Mouse (Mus musculus): ENCODE results near the gene Scaf1. TPM values are rescaled to one million over a fixed set of nuclear protein-coding genes. Genes with fewer than 3 reads are reported as not detected.

Scaf1 gene
- total RNA-seq, 1 experiment = 39.2 TPM

DNA sequence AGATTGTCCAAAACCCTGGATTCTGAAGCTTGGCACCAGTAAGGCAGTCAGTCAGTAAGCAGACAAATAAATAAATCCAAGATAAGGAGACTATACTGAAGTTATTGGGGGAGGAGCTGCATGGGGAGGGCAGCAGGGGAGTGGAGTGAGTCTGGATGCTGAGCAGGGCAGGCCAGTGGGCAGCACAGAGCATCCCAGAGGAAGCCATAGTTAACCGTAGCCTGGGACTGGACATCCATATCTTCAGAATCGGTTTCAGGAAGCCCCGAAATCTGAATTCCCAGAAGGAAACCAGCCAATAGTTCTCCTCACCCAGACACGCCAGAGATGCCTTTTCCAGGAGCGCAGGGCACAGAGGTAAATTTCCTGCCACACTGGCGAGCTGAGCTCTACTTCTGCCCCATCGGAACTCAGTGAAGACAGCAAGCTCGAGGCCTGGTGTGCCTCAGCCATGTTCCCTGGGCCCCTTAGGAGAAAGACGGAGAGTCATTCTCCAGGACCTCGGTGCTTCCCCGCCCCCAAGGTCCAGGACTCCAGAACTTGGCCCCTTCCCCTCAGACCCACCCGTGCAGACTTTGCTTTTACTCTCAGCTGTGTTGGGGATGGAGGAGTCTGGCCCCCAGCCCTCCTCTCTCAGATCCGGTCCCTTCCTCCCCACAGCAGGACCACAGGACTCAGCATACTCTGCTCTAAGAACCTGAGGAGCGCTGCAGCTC is 42.6 kb downstream of the Scaf1 start:
- Histone ChIP-seq H3K4me3 (ENCODE audit: insufficient read depth in 1 of 2, low read depth in 1 of 2, low read length in 2 of 2, poor library complexity in 1 of 2, severe bottlenecking in 1 of 2) (peak overlapping the region; percentile 28 to 70), H3K4me1 (ENCODE audit: control insufficient read depth in 2 of 2, insufficient read depth in 2 of 2, low read length in 2 of 2, poor library complexity in 1 of 2) (peaks cover 0 to 20% of the 10 kb centered on the region in 2 experiments; a peak in 2 of 4 replicates), H3K9ac (ENCODE audit: insufficient read depth, low read depth, low read length, poor library complexity, severe bottlenecking) (peak overlapping the region; percentile 79), H3K27ac (ENCODE audit: insufficient read depth, low read depth, low read length, poor library complexity, severe bottlenecking) (peak overlapping the region; percentile 62; the same call in 1 of the 2 replicates), H3K9me3 (ENCODE audit: control insufficient read depth, insufficient read depth, low read depth, low read length) (no peaks in the 10 kb centered on the region), H3K36me3 (ENCODE audit: control insufficient read depth, insufficient read depth, low read length, poor library complexity, severe bottlenecking) (peaks cover 27% of the 10 kb centered on the region)
- TF ChIP-seq CHD2 (IDR thresholded peaks at IDR 0.05; ENCODE audit: low read depth, low read length) (no peak), MAFK (IDR thresholded peaks at IDR 0.05; ENCODE audit: insufficient read depth, low read depth, low read length) (no peak)
- in situ Hi-C loops (cut with MboI; ENCODE audit: low sequenced_read_pairs in 2 of 2, unreplicated experiment in 2 of 2) = no loop called here
- no peak for DNase-seq (ENCODE audit: low read depth, low spot score)

DNA sequence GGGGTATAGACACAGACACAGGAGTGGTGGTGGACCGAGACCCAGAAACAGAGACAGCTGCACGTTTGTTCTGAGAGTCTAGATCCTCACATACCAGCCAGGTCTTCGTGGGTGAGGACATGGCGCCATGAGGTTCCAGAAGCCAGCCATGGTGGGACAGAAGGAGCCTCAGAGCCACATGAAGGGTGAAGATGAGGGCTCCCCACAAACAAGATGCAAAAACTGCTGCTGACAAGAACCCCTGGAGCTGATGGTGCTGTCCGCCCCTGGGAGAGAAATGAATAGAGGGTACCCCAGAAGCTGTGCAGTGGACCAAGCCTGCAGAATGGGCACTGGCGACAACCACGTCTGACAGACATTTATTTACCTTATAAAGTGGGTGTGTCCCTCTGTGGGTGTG is 45.0 kb downstream of the Scaf1 start:
- TF ChIP-seq ZC3H11A (IDR thresholded peaks at IDR 0.05; ENCODE audit: borderline replicate concordance, low read depth, low read length) = no peak
- no peak for TF ChIP-seq CHD2 (IDR thresholded peaks at IDR 0.05; ENCODE audit: low read depth, low read length)
- no peak for TF ChIP-seq MAFK (IDR thresholded peaks at IDR 0.05; ENCODE audit: insufficient read depth, low read depth, low read length)
- TF ChIP-seq HCFC1 (IDR thresholded peaks at IDR 0.05; ENCODE audit: borderline replicate concordance, insufficient read depth, low read length) = no peak
- no peak for TF ChIP-seq ZNF384 (IDR thresholded peaks at IDR 0.05; ENCODE audit: low read depth, low read length)
- peaks cover 0 to 14% of the 10 kb centered on the region in 2 experiments; a peak in 1 of 4 replicates for H3K4me1 ChIP-seq (ENCODE audit: control insufficient read depth in 2 of 2, insufficient read depth in 2 of 2, low read length in 2 of 2, poor library complexity in 1 of 2)

DNA sequence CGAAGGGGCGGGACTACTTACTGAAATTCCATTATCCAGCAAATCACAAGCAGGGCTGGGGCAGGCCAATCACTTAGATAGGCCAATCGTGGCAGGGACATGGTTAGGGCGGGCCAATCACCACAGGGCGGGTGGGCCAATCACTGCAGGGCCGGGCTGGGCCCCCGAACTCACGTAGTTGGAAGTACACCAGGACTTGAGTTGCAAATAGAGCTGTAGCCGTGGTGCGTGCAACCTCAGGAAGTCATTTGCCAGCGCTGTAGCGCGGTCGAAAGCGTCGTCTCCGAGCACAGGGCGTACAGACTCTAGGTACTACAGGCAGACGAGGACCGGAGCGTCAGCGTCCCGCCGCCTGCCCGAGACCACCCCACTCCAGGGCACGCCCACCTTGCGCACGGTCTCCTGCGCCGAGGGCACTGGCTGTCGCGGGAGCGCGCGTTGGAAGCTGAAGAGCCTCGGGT is 45.9 kb downstream of the Scaf1 start:
- peaks cover 0 to 14% of the 10 kb centered on the region in 2 experiments; a peak in 1 of 4 replicates for H3K4me1 ChIP-seq (ENCODE audit: control insufficient read depth in 2 of 2, insufficient read depth in 2 of 2, low read length in 2 of 2, poor library complexity in 1 of 2)
- peak overlapping the region; percentile 82 to 85 for H3K4me3 ChIP-seq (ENCODE audit: insufficient read depth in 1 of 2, low read depth in 1 of 2, low read length in 2 of 2, poor library complexity in 1 of 2, severe bottlenecking in 1 of 2)
- no peaks in the 10 kb centered on the region for H3K9me3 ChIP-seq (ENCODE audit: control insufficient read depth, insufficient read depth, low read depth, low read length)
- peak; percentile 90 for DNase-seq (ENCODE audit: low read depth, low spot score)
- peak; percentile 80; the same call in 1 of the 2 replicates for TF ChIP-seq CHD2 (IDR thresholded peaks at IDR 0.05; ENCODE audit: low read depth, low read length)
- no peak for TF ChIP-seq ZC3H11A (IDR thresholded peaks at IDR 0.05; ENCODE audit: borderline replicate concordance, low read depth, low read length)
- peaks cover 16% of the 10 kb centered on the region; the same call in 1 of the 2 replicates for H3K36me3 ChIP-seq (ENCODE audit: control insufficient read depth, insufficient read depth, low read length, poor library complexity, severe bottlenecking)
- in situ Hi-C loops (cut with MboI; ENCODE audit: low sequenced_read_pairs in 2 of 2, unreplicated experiment in 2 of 2) = no loop called here
- H3K9ac ChIP-seq (ENCODE audit: insufficient read depth, low read depth, low read length, poor library complexity, severe bottlenecking) = peak overlapping the region; percentile 77
- H3K27ac ChIP-seq (ENCODE audit: insufficient read depth, low read depth, low read length, poor library complexity, severe bottlenecking) = peak overlapping the region; percentile 72

More for the DNA sequence above, 45.0 kb downstream of the Scaf1 start:
- H3K36me3 ChIP-seq (ENCODE audit: control insufficient read depth, insufficient read depth, low read length, poor library complexity, severe bottlenecking) = peaks cover 13% of the 10 kb centered on the region
- H3K9ac ChIP-seq (ENCODE audit: insufficient read depth, low read depth, low read length, poor library complexity, severe bottlenecking) = no peak overlapping the region
- no peak overlapping the region for H3K4me3 ChIP-seq (ENCODE audit: insufficient read depth in 1 of 2, low read depth in 1 of 2, low read length in 2 of 2, poor library complexity in 1 of 2, severe bottlenecking in 1 of 2)
- no peak overlapping the region for H3K27ac ChIP-seq (ENCODE audit: insufficient read depth, low read depth, low read length, poor library complexity, severe bottlenecking)
- no peak for DNase-seq (ENCODE audit: low read depth, low spot score)
- in situ Hi-C loops (cut with MboI; ENCODE audit: low sequenced_read_pairs in 2 of 2, unreplicated experiment in 2 of 2) = no loop called here
- H3K9me3 ChIP-seq (ENCODE audit: control insufficient read depth, insufficient read depth, low read depth, low read length) = no peaks in the 10 kb centered on the region

DNA sequence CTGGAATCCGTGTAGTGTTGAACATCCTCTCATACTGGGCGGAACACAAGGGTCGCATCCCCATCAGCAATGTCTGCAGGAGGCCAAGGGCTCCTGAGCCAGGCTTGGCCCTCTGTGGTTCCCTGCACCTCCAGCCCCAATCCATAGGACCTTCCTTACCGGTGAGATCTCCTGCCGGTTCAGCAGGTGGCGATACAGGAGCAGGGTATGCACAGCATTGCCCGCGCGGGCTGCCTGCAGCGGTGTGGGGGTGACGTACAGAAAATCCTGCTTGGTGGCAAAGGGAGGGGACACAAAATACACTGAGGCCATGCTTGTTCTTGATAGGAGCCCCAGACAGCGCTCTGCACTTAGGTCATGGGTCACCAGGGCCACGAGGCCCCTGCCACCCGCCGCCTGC is 49.5 kb downstream of the Scaf1 start:
- peaks cover 31% of the 10 kb centered on the region for H3K36me3 ChIP-seq (ENCODE audit: control insufficient read depth, insufficient read depth, low read length, poor library complexity, severe bottlenecking)
- peaks cover 2 to 6% of the 10 kb centered on the region in 2 experiments; a peak in 2 of 4 replicates for H3K4me1 ChIP-seq (ENCODE audit: control insufficient read depth in 2 of 2, insufficient read depth in 2 of 2, low read length in 2 of 2, poor library complexity in 1 of 2)
- peak overlapping the region; percentile 25 to 40; a peak in 3 of 4 replicates for H3K4me3 ChIP-seq (ENCODE audit: insufficient read depth in 1 of 2, low read depth in 1 of 2, low read length in 2 of 2, poor library complexity in 1 of 2, severe bottlenecking in 1 of 2)
- H3K27ac ChIP-seq (ENCODE audit: insufficient read depth, low read depth, low read length, poor library complexity, severe bottlenecking) = no peak overlapping the region
- DNase-seq (ENCODE audit: low read depth, low spot score) = no peak
- H3K9me3 ChIP-seq (ENCODE audit: control insufficient read depth, insufficient read depth, low read depth, low read length) = no peaks in the 10 kb centered on the region
- H3K9ac ChIP-seq (ENCODE audit: insufficient read depth, low read depth, low read length, poor library complexity, severe bottlenecking) = peak overlapping the region; percentile 28; the same call in 1 of the 2 replicates
- in situ Hi-C loops (cut with MboI; ENCODE audit: low sequenced_read_pairs in 2 of 2, unreplicated experiment in 2 of 2) = no loop called here
- TF ChIP-seq ZC3H11A (IDR thresholded peaks at IDR 0.05; ENCODE audit: borderline replicate concordance, low read depth, low read length) = no peak
- no peak for TF ChIP-seq CHD2 (IDR thresholded peaks at IDR 0.05; ENCODE audit: low read depth, low read length)
- no peak for TF ChIP-seq ZNF384 (IDR thresholded peaks at IDR 0.05; ENCODE audit: low read depth, low read length)
- no peak for TF ChIP-seq MAFK (IDR thresholded peaks at IDR 0.05; ENCODE audit: insufficient read depth, low read depth, low read length)
- TF ChIP-seq HCFC1 (IDR thresholded peaks at IDR 0.05; ENCODE audit: borderline replicate concordance, insufficient read depth, low read length) = no peak

All from ES-E14 (cell line).